Mouse (Mus musculus) liver, postnatal 0 days (tissue): ENCODE data around the gene Ube2t.
A peak's percentile ranks its signal among the peaks of the same experiment; 100 is the strongest.

ENCODE experiments used
- CTCF ChIP-seq: sonication (generic); IDR thresholded peaks from 2 replicates; pipeline ENCODE4 v1.5.1; 2016; ENCODE audit warnings: antibody characterized with exemption, low read depth
- EP300 ChIP-seq: IDR thresholded peaks from 2 replicates; pipeline ENCODE4 v1.6.1; 2016; ENCODE audit warnings: antibody characterized with exemption, low read depth, mild to moderate bottlenecking

- peak; percentile 30; the same call in 1 of the 2 replicates for TF ChIP-seq CTCF
- TF ChIP-seq EP300: no peak
Observed at GRCm38 (mm10) chr1:134972920-134973319, 10.6 kb downstream of the Ube2t start.
